Mouse (Mus musculus): ENCODE data around the gene Camta1.

Gene Camta1

GRCm38 (mm10) chr4:151150115-151150514 is 711.6 kb downstream of the Camta1 start:
- no peaks in the 10 kb centered on the region for H3K36me3 ChIP-seq (ENCODE audit: control insufficient read depth, insufficient read depth, low read length, poor library complexity, severe bottlenecking)
- no peak for DNase-seq (ENCODE audit: low read depth, low spot score)

GRCm38 (mm10) chr4:151147541-151147940 is 714.1 kb downstream of the Camta1 start:
- Histone ChIP-seq H3K36me3 (ENCODE audit: control insufficient read depth, insufficient read depth, low read length, poor library complexity, severe bottlenecking) (no peaks in the 10 kb centered on the region), H3K27me3 (ENCODE audit: control insufficient read depth, insufficient read depth, low read length, poor library complexity, severe bottlenecking) (no peaks in the 10 kb centered on the region)
- DNase-seq (ENCODE audit: low read depth, low spot score): no peak

More at GRCm38 (mm10) chr4:151150115-151150514, 711.6 kb downstream of the Camta1 start:
- no peaks in the 10 kb centered on the region for H3K27me3 ChIP-seq (ENCODE audit: control insufficient read depth, insufficient read depth, low read length, poor library complexity, severe bottlenecking)

- H3K36me3 ChIP-seq (ENCODE audit: control insufficient read depth, insufficient read depth, low read length, poor library complexity, severe bottlenecking): no peaks in the 10 kb centered on the region
- H3K27me3 ChIP-seq (ENCODE audit: control insufficient read depth, insufficient read depth, low read length, poor library complexity, severe bottlenecking): no peaks in the 10 kb centered on the region
- DNase-seq (ENCODE audit: low read depth, low spot score): no peak
Measured at GRCm38 (mm10) chr4:151144121-151144520, 717.6 kb downstream of the Camta1 start.

- DNase-seq (ENCODE audit: low read depth, low spot score): peak; percentile 72
- no peaks in the 10 kb centered on the region for H3K27me3 ChIP-seq (ENCODE audit: control insufficient read depth, insufficient read depth, low read length, poor library complexity, severe bottlenecking)
- H3K36me3 ChIP-seq (ENCODE audit: control insufficient read depth, insufficient read depth, low read length, poor library complexity, severe bottlenecking): no peaks in the 10 kb centered on the region
Measured at GRCm38 (mm10) chr4:151141196-151141880, 720.3 kb downstream of the Camta1 start.

GRCm38 (mm10) chr4:151140368-151140982 is 721.2 kb downstream of the Camta1 start:
- Histone ChIP-seq H3K27me3 (ENCODE audit: control insufficient read depth, insufficient read depth, low read length, poor library complexity, severe bottlenecking) (no peaks in the 10 kb centered on the region), H3K36me3 (ENCODE audit: control insufficient read depth, insufficient read depth, low read length, poor library complexity, severe bottlenecking) (no peaks in the 10 kb centered on the region)
- no peak for DNase-seq (ENCODE audit: low read depth, low spot score)

- Histone ChIP-seq H3K27me3 (ENCODE audit: control insufficient read depth, insufficient read depth, low read length, poor library complexity, severe bottlenecking) (no peaks in the 10 kb centered on the region), H3K36me3 (ENCODE audit: control insufficient read depth, insufficient read depth, low read length, poor library complexity, severe bottlenecking) (no peaks in the 10 kb centered on the region)
- peak; percentile 53 for DNase-seq (ENCODE audit: low read depth, low spot score)
Measured at GRCm38 (mm10) chr4:151139053-151139840, 722.4 kb downstream of the Camta1 start.

GRCm38 (mm10) chr4:151138586-151138985 is 723.1 kb downstream of the Camta1 start:
- no peak for DNase-seq (ENCODE audit: low read depth, low spot score)
- Histone ChIP-seq H3K27me3 (ENCODE audit: control insufficient read depth, insufficient read depth, low read length, poor library complexity, severe bottlenecking) (no peaks in the 10 kb centered on the region), H3K36me3 (ENCODE audit: control insufficient read depth, insufficient read depth, low read length, poor library complexity, severe bottlenecking) (no peaks in the 10 kb centered on the region)

- H3K36me3 ChIP-seq (ENCODE audit: control insufficient read depth, insufficient read depth, low read length, poor library complexity, severe bottlenecking): no peaks in the 10 kb centered on the region
- H3K27me3 ChIP-seq (ENCODE audit: control insufficient read depth, insufficient read depth, low read length, poor library complexity, severe bottlenecking): no peaks in the 10 kb centered on the region
- DNase-seq (ENCODE audit: low read depth, low spot score): no peak
Measured at GRCm38 (mm10) chr4:151138135-151138534, 723.5 kb downstream of the Camta1 start.

- Histone ChIP-seq H3K27me3 (ENCODE audit: control insufficient read depth, insufficient read depth, low read length, poor library complexity, severe bottlenecking) (no peaks in the 10 kb centered on the region), H3K36me3 (ENCODE audit: control insufficient read depth, insufficient read depth, low read length, poor library complexity, severe bottlenecking) (no peaks in the 10 kb centered on the region)
- no peak for DNase-seq (ENCODE audit: low read depth, low spot score)
Measured at GRCm38 (mm10) chr4:151137701-151138100, 724.0 kb downstream of the Camta1 start.

- Histone ChIP-seq H3K36me3 (ENCODE audit: control insufficient read depth, insufficient read depth, low read length, poor library complexity, severe bottlenecking) (no peaks in the 10 kb centered on the region), H3K27me3 (ENCODE audit: control insufficient read depth, insufficient read depth, low read length, poor library complexity, severe bottlenecking) (no peaks in the 10 kb centered on the region)
- DNase-seq (ENCODE audit: low read depth, low spot score): no peak
Measured at GRCm38 (mm10) chr4:151135491-151135890, 726.2 kb downstream of the Camta1 start.

GRCm38 (mm10) chr4:151133760-151134159 is 727.9 kb downstream of the Camta1 start:
- DNase-seq (ENCODE audit: low read depth, low spot score): no peak
- Histone ChIP-seq H3K36me3 (ENCODE audit: control insufficient read depth, insufficient read depth, low read length, poor library complexity, severe bottlenecking) (no peaks in the 10 kb centered on the region), H3K27me3 (ENCODE audit: control insufficient read depth, insufficient read depth, low read length, poor library complexity, severe bottlenecking) (no peaks in the 10 kb centered on the region)

GRCm38 (mm10) chr4:151132493-151132892 is 729.2 kb downstream of the Camta1 start:
- no peak for DNase-seq (ENCODE audit: low read depth, low spot score)
- H3K27me3 ChIP-seq (ENCODE audit: control insufficient read depth, insufficient read depth, low read length, poor library complexity, severe bottlenecking): no peaks in the 10 kb centered on the region; the same call in 1 of the 2 replicates
- H3K36me3 ChIP-seq (ENCODE audit: control insufficient read depth, insufficient read depth, low read length, poor library complexity, severe bottlenecking): no peaks in the 10 kb centered on the region

- DNase-seq (ENCODE audit: low read depth, low spot score): no peak
- no peaks in the 10 kb centered on the region for H3K36me3 ChIP-seq (ENCODE audit: control insufficient read depth, insufficient read depth, low read length, poor library complexity, severe bottlenecking)
- H3K27me3 ChIP-seq (ENCODE audit: control insufficient read depth, insufficient read depth, low read length, poor library complexity, severe bottlenecking): no peaks in the 10 kb centered on the region; the same call in 1 of the 2 replicates
Measured at GRCm38 (mm10) chr4:151130756-151131490, 730.8 kb downstream of the Camta1 start.

GRCm38 (mm10) chr4:151129725-151130557 is 731.7 kb downstream of the Camta1 start:
- no peak for DNase-seq (ENCODE audit: low read depth, low spot score)
- Histone ChIP-seq H3K36me3 (ENCODE audit: control insufficient read depth, insufficient read depth, low read length, poor library complexity, severe bottlenecking) (no peaks in the 10 kb centered on the region), H3K27me3 (ENCODE audit: control insufficient read depth, insufficient read depth, low read length, poor library complexity, severe bottlenecking) (no peaks in the 10 kb centered on the region; the same call in 1 of the 2 replicates)
